10 mouse cellular contexts compared by ENCODE assay signal in the genomic region with DNA sequence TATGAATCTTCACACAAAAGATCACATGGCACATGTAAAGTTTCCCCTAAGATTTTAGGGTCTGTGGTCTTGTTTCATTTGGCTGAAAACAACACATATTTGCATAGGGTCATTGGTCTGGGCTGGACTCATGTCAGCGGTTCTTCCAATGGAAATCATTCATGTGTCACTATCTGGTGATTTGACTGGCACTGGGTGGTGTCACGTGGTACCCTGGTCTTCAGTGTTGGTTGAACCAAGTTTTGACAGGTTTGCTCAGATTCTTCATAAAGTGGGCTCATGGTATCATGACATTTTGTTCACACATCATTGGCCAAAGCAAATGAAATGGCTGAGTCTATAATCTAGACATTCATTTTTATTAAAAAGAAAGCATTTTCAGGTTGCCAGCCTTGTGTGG. TPM values are rescaled to one million over a fixed set of nuclear protein-coding genes. Genes with fewer than 3 reads are reported as not detected.
DNase-seq lines count a peak whose midpoint lies in the region; ATAC-seq and TF ChIP-seq lines count a peak whose summit lies in the region.
"Had no signal": no experiment of that assay in that cellular context is flagged by ENCODE, and none has a peak within 500 bp of the region (broad histone marks: within the 10 kb centered on the region; RNA-seq: fewer than 3 reads in every experiment).

No protein-coding gene starts in this region.

- H3K9me3 ChIP-seq in kidney, postnatal 0 days (replicated peaks; ENCODE audit: low read length): no peaks in the 10 kb centered on the region
- H3K9me3 ChIP-seq in embryonic facial prominence, embryonic 12.5 days: no peaks in the 10 kb centered on the region
- no peaks in the 10 kb centered on the region for H3K9me3 ChIP-seq in forebrain, embryonic 13.5 days (replicated peaks)
- no peaks in the 10 kb centered on the region for H3K9me3 ChIP-seq in liver, embryonic 14.5 days (ENCODE audit: control insufficient read depth, low read length)

- H3K4me1 ChIP-seq in kidney, postnatal 0 days (replicated peaks; ENCODE audit: insufficient read depth, low read length): 0 out of 2 replicates have a peak, but pooled peaks cover 9% of the 10 kb centered on the region
- peaks cover 10% of the 10 kb centered on the region for H3K4me1 ChIP-seq in embryonic facial prominence, embryonic 12.5 days
- peaks cover 22% of the 10 kb centered on the region for H3K4me1 ChIP-seq in forebrain, embryonic 13.5 days
- H3K4me1 ChIP-seq in liver, embryonic 14.5 days (replicated peaks; ENCODE audit: control insufficient read depth in 2 of 2, insufficient read depth in 2 of 2, low read length in 1 of 2): peaks cover 17 to 21% of the 10 kb centered on the region in 2 experiments

- H3K27ac ChIP-seq in kidney, postnatal 0 days: no peak overlapping the region
- H3K27ac ChIP-seq in embryonic facial prominence, embryonic 12.5 days: no peak overlapping the region
- H3K27ac ChIP-seq in forebrain, embryonic 13.5 days: no peak overlapping the region
- no peak overlapping the region for H3K27ac ChIP-seq in liver, embryonic 14.5 days
- H3K27ac ChIP-seq: gastrocnemius, adult 2 months had no signal

- H3K36me3 ChIP-seq in kidney, postnatal 0 days (ENCODE audit: insufficient read depth, low read length): no peaks in the 10 kb centered on the region
- no peaks in the 10 kb centered on the region for H3K36me3 ChIP-seq in embryonic facial prominence, embryonic 12.5 days
- H3K36me3 ChIP-seq in forebrain, embryonic 13.5 days (ENCODE audit: poor library complexity, severe bottlenecking): no peaks in the 10 kb centered on the region; the same call in 1 of the 2 replicates
- H3K36me3 ChIP-seq in liver, embryonic 14.5 days (replicated peaks; ENCODE audit: control insufficient read depth, insufficient read depth, low read depth): peaks cover 6% of the 10 kb centered on the region

- H3K4me3 ChIP-seq in kidney, postnatal 0 days (replicated peaks; ENCODE audit: low read depth, low read length): no peak overlapping the region
- peak overlapping the region; percentile 76 for H3K4me3 ChIP-seq in embryonic facial prominence, embryonic 12.5 days
- peak overlapping the region; percentile 76 for H3K4me3 ChIP-seq in forebrain, embryonic 13.5 days
- H3K4me3 ChIP-seq in liver, embryonic 14.5 days (ENCODE audit: insufficient read depth in 1 of 2, low read depth in 2 of 2, low read length in 2 of 2): peak overlapping the region; percentile 71 to 98

- no peak for ATAC-seq in kidney, postnatal 0 days (replicated peaks; ENCODE audit: low FRiP score, low read depth)
- no peak for ATAC-seq in embryonic facial prominence, embryonic 12.5 days (ENCODE audit: insufficient number of reproducible peaks, insufficient read depth, low FRiP score, low TSS enrichment)
- no peak for ATAC-seq in forebrain, embryonic 13.5 days
- no peak for ATAC-seq in liver, embryonic 14.5 days (ENCODE audit: insufficient read depth)

- DNase-seq in kidney, postnatal 0 days (ENCODE audit: low spot score): no peak
- no peak for DNase-seq in kidney, postnatal 36 days
- peak in 1 of 3 experiments; percentile 14 for DNase-seq in liver, embryonic 14.5 days (ENCODE audit: low read depth in 3 of 3, low spot score in 3 of 3)
- no peak for DNase-seq in cerebellum, adult 8-10 months
- no peak for DNase-seq in frontal cortex, adult 2 months (ENCODE audit: extremely low spot score in 1 of 2, low spot score in 1 of 2)
- DNase-seq in right cerebral cortex, adult 18-20 months: no peak
- DNase-seq: adrenal gland, postnatal 36 days; gastrocnemius, adult 2 months had no signal

- no peaks in the 10 kb centered on the region for H3K27me3 ChIP-seq in kidney, postnatal 0 days (ENCODE audit: insufficient read depth, low read length)
- H3K27me3 ChIP-seq in embryonic facial prominence, embryonic 12.5 days: no peaks in the 10 kb centered on the region
- no peaks in the 10 kb centered on the region for H3K27me3 ChIP-seq in forebrain, embryonic 13.5 days
- no peaks in the 10 kb centered on the region for H3K27me3 ChIP-seq in liver, embryonic 14.5 days (ENCODE audit: control insufficient read depth, insufficient read depth, low read length)

- no peak for TF ChIP-seq EP300 in liver, embryonic 14.5 days (IDR thresholded peaks at IDR 0.05; ENCODE audit: low read depth)

- 85% methylated on average over 2 of the region's 2 CpGs for WGBS in kidney, postnatal 0 days
- WGBS in embryonic facial prominence, embryonic 12.5 days: 86% methylated on average over 2 of the region's 2 CpGs
- 93% methylated on average over 2 of the region's 2 CpGs for WGBS in forebrain, embryonic 13.5 days
- 62% methylated on average over 2 of the region's 2 CpGs for WGBS in liver, embryonic 14.5 days (ENCODE audit: insufficient replicate concordance)

- H3K4me2 ChIP-seq in kidney, postnatal 0 days (ENCODE audit: low read length): peak overlapping the region; percentile 89
- H3K4me2 ChIP-seq in embryonic facial prominence, embryonic 12.5 days (replicated peaks): peak overlapping the region; percentile 79
- H3K4me2 ChIP-seq in forebrain, embryonic 13.5 days: peak overlapping the region; percentile 91
- peak overlapping the region; percentile 90 for H3K4me2 ChIP-seq in liver, embryonic 14.5 days (ENCODE audit: low read depth)

- H3K9ac ChIP-seq in kidney, postnatal 0 days (ENCODE audit: low read depth, low read length): no peak overlapping the region
- H3K9ac ChIP-seq in embryonic facial prominence, embryonic 12.5 days: no peak overlapping the region
- H3K9ac ChIP-seq in forebrain, embryonic 13.5 days: no peak overlapping the region; the same call in 1 of the 2 replicates
- peak overlapping the region; percentile 98 for H3K9ac ChIP-seq in liver, embryonic 14.5 days (replicated peaks)

- no peak for TF ChIP-seq CTCF in kidney, postnatal 0 days (IDR thresholded peaks at IDR 0.05; ENCODE audit: low read depth)
- no peak for TF ChIP-seq CTCF in liver, embryonic 14.5 days (IDR thresholded peaks at IDR 0.05; ENCODE audit: low read depth)

RNA-seq across cellular contexts. Expression of a gene that starts 1.3 kb away (rescaled TPM):
- 4.1 and 5.9 TPM in 2 replicates for polyA plus RNA-seq in kidney, postnatal 0 days (2015; fragmentation: Nextera tagmentation; extraction: Ambion mirVana)
- polyA plus RNA-seq in embryonic facial prominence, embryonic 12.5 days (2016; fragmentation: Nextera tagmentation; extraction: Ambion mirVana): 12.4 and 12.8 TPM in 2 replicates
- polyA plus RNA-seq in forebrain, embryonic 13.5 days (2015; fragmentation: Nextera tagmentation; extraction: Ambion mirVana): 13.2 and 13.9 TPM in 2 replicates
- polyA plus RNA-seq in liver, embryonic 14.5 days (2012; rRNA removed): 7.5 and 11.0 TPM in 2 replicates
- 9.5 and 11.1 TPM in 2 replicates for polyA plus RNA-seq in liver, embryonic 14.5 days (2014; fragmentation: Nextera tagmentation; extraction: Ambion mirVana)
- polyA plus RNA-seq in frontal cortex, adult 2 months (2012; rRNA removed): 0.38 and 0.53 TPM in 2 replicates
